9 mouse cellular contexts compared by ENCODE assay signal in genomic region chr6:127359391-127359874, GRCm38 (mm10).
DNase-seq lines count a peak whose midpoint lies in the region; ATAC-seq and TF ChIP-seq lines count a peak whose summit lies in the region.
"Had no signal": no experiment of that assay in that cellular context is flagged by ENCODE, and none has a peak within 500 bp of the region (broad histone marks: within the 10 kb centered on the region; RNA-seq: fewer than 3 reads in every experiment).

No protein-coding gene starts in this region.

- H3K4me3 ChIP-seq in kidney, embryonic 14.5 days (ENCODE audit: low read length), result no peak overlapping the region
- no peak overlapping the region for H3K4me3 ChIP-seq in limb, embryonic 14.5 days (replicated peaks; ENCODE audit: low read length)
- H3K4me3 ChIP-seq: hindbrain, embryonic 15.5 days had no signal

- H3K4me2 ChIP-seq in kidney, embryonic 14.5 days (replicated peaks; ENCODE audit: low read depth, low read length), result no peak overlapping the region
- no peak overlapping the region for H3K4me2 ChIP-seq in limb, embryonic 14.5 days (replicated peaks; ENCODE audit: low read depth, low read length, severe bottlenecking)
- H3K4me2 ChIP-seq: hindbrain, embryonic 15.5 days had no signal

- no peak overlapping the region for H3K9ac ChIP-seq in kidney, embryonic 14.5 days (ENCODE audit: low read depth, low read length)
- H3K9ac ChIP-seq in limb, embryonic 14.5 days (ENCODE audit: low read depth, low read length, severe bottlenecking), result no peak overlapping the region
- H3K9ac ChIP-seq: hindbrain, embryonic 15.5 days had no signal

- TF ChIP-seq POLR2A in limb, embryonic 14.5 days (IDR thresholded peaks at IDR 0.05; ENCODE audit: borderline replicate concordance, extremely low read depth, insufficient read depth, insufficient read length), result no peak

- H3K27ac ChIP-seq in kidney, embryonic 14.5 days (ENCODE audit: low read depth, low read length), result no peak overlapping the region
- no peak overlapping the region for H3K27ac ChIP-seq in limb, embryonic 14.5 days (replicated peaks; ENCODE audit: low read depth, low read length)
- H3K27ac ChIP-seq: hindbrain, embryonic 15.5 days had no signal

- peaks cover 10% of the 10 kb centered on the region for H3K4me1 ChIP-seq in kidney, embryonic 14.5 days (ENCODE audit: control insufficient read depth, insufficient read depth, low read length)
- H3K4me1 ChIP-seq in limb, embryonic 14.5 days (ENCODE audit: control insufficient read depth, insufficient read depth, low read length), result 0 out of 2 replicates have a peak, but pooled peaks cover 4% of the 10 kb centered on the region

- WGBS in kidney, embryonic 14.5 days, result 34% methylated on average over 9 of the region's 9 CpGs
- 40% methylated on average over 9 of the region's 9 CpGs for WGBS in limb, embryonic 14.5 days

- H3K27me3 ChIP-seq in kidney, embryonic 14.5 days (ENCODE audit: control insufficient read depth, insufficient read depth, low read length), result no peaks in the 10 kb centered on the region
- no peaks in the 10 kb centered on the region for H3K27me3 ChIP-seq in limb, embryonic 14.5 days (ENCODE audit: control insufficient read depth, insufficient read depth, low read length)
- H3K27me3 ChIP-seq: hindbrain, embryonic 15.5 days had no signal

- H3K36me3 ChIP-seq in kidney, embryonic 14.5 days (ENCODE audit: control insufficient read depth, insufficient read depth, low read length), result no peaks in the 10 kb centered on the region
- H3K36me3 ChIP-seq in limb, embryonic 14.5 days (ENCODE audit: control insufficient read depth, insufficient read depth, low read length), result no peaks in the 10 kb centered on the region
- H3K36me3 ChIP-seq: hindbrain, embryonic 15.5 days had no signal

- H3K9me3 ChIP-seq in kidney, embryonic 14.5 days (ENCODE audit: control insufficient read depth, low read length), result no peaks in the 10 kb centered on the region
- no peaks in the 10 kb centered on the region for H3K9me3 ChIP-seq in limb, embryonic 14.5 days (ENCODE audit: control insufficient read depth, low read length)
- H3K9me3 ChIP-seq: hindbrain, embryonic 15.5 days had no signal

- DNase-seq in urinary bladder, postnatal 14 days (ENCODE audit: low spot score), result peak; percentile 88
- no peak for DNase-seq in urinary bladder, postnatal 10 days (ENCODE audit: low spot score)
- DNase-seq in c-Kit-positive CD71-negative TER-119-negative erythroid progenitor cells, embryonic 14.5 days (ENCODE audit: low read depth), result peak; percentile 66
- peak; percentile 68 for DNase-seq in forelimb bud, embryonic 11.5 days (ENCODE audit: low read depth, low spot score)
- peak; percentile 92 for DNase-seq in limb, embryonic 14.5 days (ENCODE audit: low spot score)
- peak; percentile 84 for DNase-seq in retina, embryonic 14.5 days (ENCODE audit: low spot score)
- DNase-seq in thymus, postnatal 4 days, result peak; percentile 90

- peak; percentile 60 for ATAC-seq in kidney, embryonic 14.5 days (ENCODE audit: low FRiP score, low TSS enrichment)
- peak; percentile 68; the same call in 1 of the 2 replicates for ATAC-seq in limb, embryonic 14.5 days (ENCODE audit: low FRiP score, low read depth)
